Mouse (Mus musculus) embryonic facial prominence, embryonic 13.5 days (tissue): ENCODE measurements around the gene H2-M10.4. TPM values are rescaled to one million over a fixed set of nuclear protein-coding genes. Genes with fewer than 3 reads are reported as not detected.

ENCODE experiments used
- polyA plus RNA-seq: library from polyadenylated mRNA; unstranded; fragments of >200 nt; fragmentation: Nextera tagmentation; extraction: Ambion mirVana; gene quantifications from 2 replicates; pipeline ENCODE4 v1.2.1, GENCODE M21; 2015

The H2-M10.4 gene
- polyA plus RNA-seq, 1 experiment from 2014 or later, result not detected

Other genes starting within 250 kb of the H2-M10.4 start
- 92.3 and 118 TPM in 2 replicates for gene Rpp21, start 204.3 kb downstream of the H2-M10.4 start, polyA plus RNA-seq
- gene Trim39, start 190.1 kb downstream of the H2-M10.4 start, polyA plus RNA-seq, result 22.4 and 25.4 TPM in 2 replicates
- 0.23 TPM in 1 of 2 replicates, not detected in the other for gene H2-M10.2, start 175.8 kb downstream of the H2-M10.4 start, polyA plus RNA-seq
- gene H2-M10.1, start 136.2 kb downstream of the H2-M10.4 start, polyA plus RNA-seq, result not detected in 2 replicates
- not detected in 2 replicates for gene H2-M10.3, start 93.9 kb downstream of the H2-M10.4 start, polyA plus RNA-seq
- gene H2-M11, start 84.7 kb upstream of the H2-M10.4 start, polyA plus RNA-seq, result not detected in 2 replicates
- gene H2-M9, start 180.3 kb upstream of the H2-M10.4 start, polyA plus RNA-seq, result not detected in 2 replicates
- gene H2-M1, start 209.9 kb upstream of the H2-M10.4 start, polyA plus RNA-seq, result not detected in 2 replicates